Mouse (Mus musculus) MEL (cell line): ENCODE measurements at regions not wholly inside any gene's neighbourhood (a gene's known extent, or its start where the extent isn't known, plus 50 kb on each side); places are given as distances from the start of the nearest gene placed in this dataset.

Experiments used
- DNase-seq: peaks from one replicate; pipeline ENCODE4 v3.0.0; 2011; ENCODE audit warnings: low read depth, low spot score
- H3K27ac ChIP-seq: 2 replicates; pipeline ENCODE4 v1.5.1; 2012; ENCODE audit warnings: low read depth, mild to moderate bottlenecking, control low read depth, low read length, moderate library complexity; ENCODE audit not compliant: control insufficient read depth
- H3K27me3 ChIP-seq, 2 experiments: fragments of 150-350 bp in 1 of 2; sonication (generic) in 1 of 2; 2 replicates each; pipeline ENCODE4 v1.6.1; 2012; ENCODE audit warnings: low read length in 2 of 2, mild to moderate bottlenecking in 2 of 2, improper control_type of control experiment in 1 of 2, moderate library complexity in 1 of 2; ENCODE audit not compliant: insufficient read depth in 2 of 2, control insufficient read depth in 1 of 2
- H3K36me3 ChIP-seq, 2 experiments: 2 replicates each; pipeline ENCODE4 v1.6.1; 2012 to 2014; ENCODE audit warnings: low read length in 2 of 2, improper control_type of control experiment in 1 of 2, inconsistent platforms in 1 of 2, mild to moderate bottlenecking in 1 of 2; ENCODE audit not compliant: insufficient read depth in 2 of 2, control insufficient read depth in 1 of 2
- H3K4me1 ChIP-seq, 2 experiments: fragments of 150-350 bp in 1 of 2; sonication (generic) in 1 of 2; 2 replicates each; pipeline ENCODE4 v1.6.1; 2012; ENCODE audit warnings: low read length in 2 of 2, improper control_type of control experiment in 1 of 2, mild to moderate bottlenecking in 1 of 2; ENCODE audit not compliant: insufficient read depth in 2 of 2, control insufficient read depth in 1 of 2
- H3K4me3 ChIP-seq, 2 experiments: fragments of 150-350 bp in 1 of 2; sonication (generic) in 1 of 2; 2 replicates each; pipeline ENCODE4 v1.5.1; 2012; ENCODE audit warnings: low read depth in 2 of 2, low read length in 2 of 2, mild to moderate bottlenecking in 2 of 2, moderate library complexity in 2 of 2, control low read depth in 1 of 2, improper control_type of control experiment in 1 of 2; ENCODE audit not compliant: control insufficient read depth in 1 of 2, insufficient read depth in 1 of 2
- H3K79me2 ChIP-seq: 2 replicates; pipeline ENCODE4 v1.6.1; 2012; ENCODE audit warnings: mild to moderate bottlenecking, low read length, moderate library complexity; ENCODE audit not compliant: control insufficient read depth, poor library complexity, insufficient read depth
- H3K9ac ChIP-seq: 2 replicates; pipeline ENCODE4 v1.6.1; 2012; ENCODE audit warnings: low read depth, mild to moderate bottlenecking, control low read depth, low read length, moderate library complexity; ENCODE audit not compliant: control insufficient read depth, poor library complexity, severe bottlenecking
- H3K9me3 ChIP-seq: fragments of 150-350 bp; sonication (generic); replicated peaks from 2 replicates; pipeline ENCODE4 v1.6.1; 2012; ENCODE audit warnings: mild to moderate bottlenecking, low read length, improper control_type of control experiment, moderate library complexity; ENCODE audit not compliant: insufficient read depth
- BHLHE40 ChIP-seq: IDR thresholded peaks from 2 replicates; pipeline ENCODE4 v1.6.1; 2012; ENCODE audit warnings: low read depth, mild to moderate bottlenecking, inconsistent platforms, low read length, improper control_type of control experiment, borderline replicate concordance
- E2F4 ChIP-seq: IDR thresholded peaks from 2 replicates; pipeline ENCODE4 v1.6.1; 2011; ENCODE audit warnings: low read depth, low read length, improper control_type of control experiment, borderline replicate concordance
- ELF1 ChIP-seq: IDR thresholded peaks from 2 replicates; pipeline ENCODE4 v1.6.1; 2014; ENCODE audit warnings: low read depth, mild to moderate bottlenecking, inconsistent platforms, low read length, improper control_type of control experiment, moderate library complexity
- GABPA ChIP-seq: IDR thresholded peaks from 2 replicates; pipeline ENCODE4 v1.6.1; 2012; ENCODE audit warnings: low read depth, mild to moderate bottlenecking, inconsistent platforms, low read length, improper control_type of control experiment, moderate library complexity
- GATA1 ChIP-seq: IDR thresholded peaks from 2 replicates; pipeline ENCODE4 v1.6.1; 2011; ENCODE audit warnings: low read depth, low read length, improper control_type of control experiment
- JUND ChIP-seq: IDR thresholded peaks from 2 replicates; pipeline ENCODE4 v1.6.1; 2011; ENCODE audit warnings: low read depth, mild to moderate bottlenecking, improper control_type of control experiment, low read length
- KAT2A ChIP-seq: conservative IDR thresholded peaks from 2 replicates; pipeline ENCODE4 v1.6.1; 2012; ENCODE audit warnings: low read depth, low read length, improper control_type of control experiment, inconsistent platforms
- MAZ ChIP-seq: IDR thresholded peaks from 2 replicates; pipeline ENCODE4 v1.6.1; 2012; ENCODE audit warnings: low read depth, mild to moderate bottlenecking, inconsistent platforms, low read length, improper control_type of control experiment
- MEF2A ChIP-seq: IDR thresholded peaks from 2 replicates; pipeline ENCODE4 v1.6.1; 2014; ENCODE audit warnings: low read depth, mild to moderate bottlenecking, inconsistent platforms, low read length, improper control_type of control experiment; ENCODE audit not compliant: poor library complexity, insufficient replicate concordance, severe bottlenecking; ENCODE audit errors: extremely low read depth
- MXI1 ChIP-seq: IDR thresholded peaks from 2 replicates; pipeline ENCODE4 v1.6.1; 2011; ENCODE audit warnings: mild to moderate bottlenecking, low read depth, low read length, improper control_type of control experiment
- MYC ChIP-seq: IDR thresholded peaks from 2 replicates; pipeline ENCODE4 v1.6.1; 2011; ENCODE audit warnings: low read depth, mild to moderate bottlenecking, low read length, improper control_type of control experiment, moderate library complexity
- NELFE ChIP-seq: IDR thresholded peaks from 2 replicates; pipeline ENCODE4 v1.6.1; 2011; ENCODE audit warnings: low read depth, low read length, improper control_type of control experiment
- NRF1 ChIP-seq: IDR thresholded peaks from 2 replicates; pipeline ENCODE4 v1.6.1; 2014; ENCODE audit warnings: low read depth, mild to moderate bottlenecking, inconsistent platforms, low read length, improper control_type of control experiment, moderate library complexity; ENCODE audit not compliant: poor library complexity, insufficient read depth, severe bottlenecking
- POLR2AphosphoS2 ChIP-seq: IDR thresholded peaks from 2 replicates; pipeline ENCODE4 v1.6.1; 2011; ENCODE audit warnings: low read length, improper control_type of control experiment
- RAD21 ChIP-seq: IDR thresholded peaks from 2 replicates; pipeline ENCODE4 v1.6.1; 2011; ENCODE audit warnings: mild to moderate bottlenecking, low read depth, low read length, improper control_type of control experiment
- RCOR1 ChIP-seq: IDR thresholded peaks from 2 replicates; pipeline ENCODE4 v1.6.1; 2012; ENCODE audit warnings: low read depth, mild to moderate bottlenecking, inconsistent platforms, low read length, improper control_type of control experiment
- SIN3A ChIP-seq: IDR thresholded peaks from 2 replicates; pipeline ENCODE4 v1.6.1; 2012; ENCODE audit warnings: low read length, improper control_type of control experiment, inconsistent platforms
- TAL1 ChIP-seq: IDR thresholded peaks from 2 replicates; pipeline ENCODE4 v1.6.1; 2012; ENCODE audit warnings: mild to moderate bottlenecking, inconsistent platforms, low read length, moderate library complexity, mixed read lengths
- TBP ChIP-seq: IDR thresholded peaks from 2 replicates; pipeline ENCODE4 v1.8.0; 2011; ENCODE audit warnings: low read depth, low read length, improper control_type of control experiment
- TCF12 ChIP-seq: IDR thresholded peaks from 2 replicates; pipeline ENCODE4 v1.6.1; 2014; ENCODE audit warnings: low read depth, mild to moderate bottlenecking, inconsistent platforms, low read length, improper control_type of control experiment, moderate library complexity
- UBTF ChIP-seq: IDR thresholded peaks from 2 replicates; pipeline ENCODE4 v1.6.1; 2012; ENCODE audit warnings: low read depth, mild to moderate bottlenecking, inconsistent platforms, low read length, improper control_type of control experiment, moderate library complexity, borderline replicate concordance; ENCODE audit not compliant: insufficient read depth
- USF2 ChIP-seq, 2 experiments: IDR thresholded peaks; 2 replicates each; pipeline ENCODE4 v1.6.1; 2011 to 2012; ENCODE audit warnings: improper control_type of control experiment in 2 of 2, low read length in 2 of 2, borderline replicate concordance in 1 of 2, inconsistent platforms in 1 of 2, low read depth in 1 of 2, mild to moderate bottlenecking in 1 of 2; ENCODE audit not compliant: insufficient read depth in 1 of 2
- ZC3H11A ChIP-seq: IDR thresholded peaks from 2 replicates; pipeline ENCODE4 v1.6.1; 2012; ENCODE audit warnings: low read depth, mild to moderate bottlenecking, inconsistent platforms, low read length, improper control_type of control experiment
- ZKSCAN1 ChIP-seq: IDR thresholded peaks from 2 replicates; pipeline ENCODE4 v1.6.1; 2012; ENCODE audit warnings: low read depth, mild to moderate bottlenecking, inconsistent platforms, low read length, improper control_type of control experiment, moderate library complexity
- ZMIZ1 ChIP-seq: IDR thresholded peaks from 2 replicates; pipeline ENCODE4 v1.6.1; 2012; ENCODE audit warnings: low read depth, mild to moderate bottlenecking, inconsistent platforms, low read length, improper control_type of control experiment, moderate library complexity

GRCm38 (mm10) chr12:117365876-117366275, 150.4 kb upstream of the Rapgef5 start:
- no peak overlapping the region for H3K27ac ChIP-seq
- H3K9me3 ChIP-seq, result no peaks in the 10 kb centered on the region; the same call in 1 of the 2 replicates
- no peaks in the 10 kb centered on the region for H3K36me3 ChIP-seq
- no peak overlapping the region for H3K4me3 ChIP-seq
- no peaks in the 10 kb centered on the region for H3K27me3 ChIP-seq
- no peaks in the 10 kb centered on the region for H3K4me1 ChIP-seq
- no peaks in the 10 kb centered on the region for H3K79me2 ChIP-seq
- H3K9ac ChIP-seq, result no peak overlapping the region
- DNase-seq, result no peak
- TF ChIP-seq E2F4 (no peak), ZC3H11A (no peak), ZKSCAN1 (no peak), USF2 (IDR thresholded peaks at IDR 0.05; ENCODE audit: borderline replicate concordance in 1 of 2, insufficient read depth in 1 of 2, low read depth in 1 of 2, low read length in 2 of 2) (no peak), ELF1 (no peak), SIN3A (no peak), JUND (no peak), KAT2A (no peak), POLR2AphosphoS2 (no peak), RCOR1 (no peak), BHLHE40 (no peak), TBP (no peak), NRF1 (no peak)
- TF ChIP-seq, all 39 proteins: peak for 0

- TF ChIP-seq MXI1, result no peak
- TF ChIP-seq BHLHE40, result no peak
- no peak for TF ChIP-seq MYC
- TF ChIP-seq UBTF, result no peak
- TF ChIP-seq KAT2A, result no peak
- no peak for TF ChIP-seq SIN3A
- no peak for TF ChIP-seq POLR2AphosphoS2
- TF ChIP-seq MEF2A, result no peak
- no peak for TF ChIP-seq GATA1
- TF ChIP-seq GABPA, result no peak
- TF ChIP-seq ZMIZ1, result no peak
- TF ChIP-seq NRF1, result no peak
- no peak for TF ChIP-seq ZKSCAN1
- TF ChIP-seq TCF12, result no peak
- no peak for TF ChIP-seq ELF1
- TF ChIP-seq NELFE, result no peak
- no peak for TF ChIP-seq MAZ
- no peak for TF ChIP-seq RAD21
- TF ChIP-seq TAL1, result no peak
- DNase-seq, result no peak
- no peak overlapping the region for H3K9ac ChIP-seq
- no peak overlapping the region for H3K27ac ChIP-seq
- H3K4me3 ChIP-seq, result no peak overlapping the region
- H3K27me3 ChIP-seq, result no peaks in the 10 kb centered on the region
- no peaks in the 10 kb centered on the region for H3K36me3 ChIP-seq
- no peaks in the 10 kb centered on the region for H3K4me1 ChIP-seq
- H3K9me3 ChIP-seq, result no peaks in the 10 kb centered on the region
- H3K79me2 ChIP-seq, result no peaks in the 10 kb centered on the region
These were observed 137.9 kb upstream of the Rapgef5 start for GRCm38 (mm10) chr12:117378297-117378887.
